Mouse (Mus musculus): ENCODE results near the gene 4930505A04Rik.
"Not testable (repeated sequence)": the region's sequence is repeated elsewhere in the genome, so short reads cannot be mapped to it uniquely, and the experiment has no call there.

4930505A04Rik gene

GRCm38 (mm10) chr11:30471751-30472593, at the start of gene 4930505A04Rik:
4930505A04Rik (minus strand) TSS chr11:30471827.
- peak; percentile 51 to 78 for DNase-seq (ENCODE audit: low spot score in 2 of 2)

GRCm38 (mm10) chr11:30517133-30517532, 45.5 kb upstream of the 4930505A04Rik start:
- no peak for DNase-seq (ENCODE audit: low spot score in 2 of 2)

GRCm38 (mm10) chr11:30508178-30508577, 36.6 kb upstream of the 4930505A04Rik start:
- DNase-seq (ENCODE audit: low spot score in 2 of 2): peak in 1 of 2 experiments; percentile 20

- DNase-seq (ENCODE audit: low spot score in 2 of 2): no peak
These were observed 27.2 kb upstream of the 4930505A04Rik start for GRCm38 (mm10) chr11:30498738-30499355.

GRCm38 (mm10) chr11:30497151-30497550, 25.5 kb upstream of the 4930505A04Rik start:
- no peak for DNase-seq (ENCODE audit: low spot score in 2 of 2)

GRCm38 (mm10) chr11:30491515-30492260, 20.1 kb upstream of the 4930505A04Rik start:
- no peak for DNase-seq (ENCODE audit: low spot score in 2 of 2)

- DNase-seq (ENCODE audit: low spot score in 2 of 2): no peak
These were observed 16.6 kb upstream of the 4930505A04Rik start for GRCm38 (mm10) chr11:30488183-30488582.

GRCm38 (mm10) chr11:30483286-30483685, 11.7 kb upstream of the 4930505A04Rik start:
- DNase-seq (ENCODE audit: low spot score in 2 of 2): no peak

GRCm38 (mm10) chr11:30471187-30471586, 440 bp downstream of the 4930505A04Rik start:
- no peak for DNase-seq (ENCODE audit: low spot score in 2 of 2)

GRCm38 (mm10) chr11:30454331-30454730, 17.3 kb downstream of the 4930505A04Rik start:
- no peak for DNase-seq (ENCODE audit: low spot score in 2 of 2)

- DNase-seq (ENCODE audit: low spot score in 2 of 2): no peak
These were observed 23.5 kb downstream of the 4930505A04Rik start for GRCm38 (mm10) chr11:30448126-30448525.

- DNase-seq (ENCODE audit: low spot score in 2 of 2): no peak
These were observed 24.1 kb downstream of the 4930505A04Rik start for GRCm38 (mm10) chr11:30447561-30447960.

GRCm38 (mm10) chr11:30444192-30444905, 27.3 kb downstream of the 4930505A04Rik start:
- not testable (repeated sequence) for DNase-seq (ENCODE audit: low spot score in 2 of 2)

GRCm38 (mm10) chr11:30443746-30444145, 27.9 kb downstream of the 4930505A04Rik start:
- DNase-seq (ENCODE audit: low spot score in 2 of 2): no peak

GRCm38 (mm10) chr11:30433256-30433950, 38.2 kb downstream of the 4930505A04Rik start:
- no peak for DNase-seq (ENCODE audit: low spot score in 2 of 2)

GRCm38 (mm10) chr11:30405581-30405980, 66.0 kb downstream of the 4930505A04Rik start:
- DNase-seq (ENCODE audit: low spot score in 2 of 2): no peak

GRCm38 (mm10) chr11:30404619-30405200, 66.9 kb downstream of the 4930505A04Rik start:
- DNase-seq (ENCODE audit: low spot score in 2 of 2): no peak

- no peak for DNase-seq (ENCODE audit: low spot score in 2 of 2)
These were observed 77.3 kb downstream of the 4930505A04Rik start for GRCm38 (mm10) chr11:30394351-30394750.

GRCm38 (mm10) chr11:30383076-30383475, 88.6 kb downstream of the 4930505A04Rik start:
- DNase-seq (ENCODE audit: low spot score in 2 of 2): no peak

Measured in cerebellum, postnatal 4 days (tissue).